Mouse (Mus musculus): Measurements from ENCODE around the gene Kdm2a. TPM values are rescaled to one million over a fixed set of nuclear protein-coding genes. Genes with fewer than 3 reads are reported as not detected.

Kdm2a gene
- total RNA-seq, 1 experiment: 45.6 TPM

GRCm38 (mm10) chr19:4298322-4299121, 99.6 kb downstream of the Kdm2a start:
- Histone ChIP-seq H3K9me3 (ENCODE audit: control insufficient read depth, insufficient read depth, low read depth, low read length) (no peaks in the 10 kb centered on the region), H3K27ac (ENCODE audit: insufficient read depth, low read depth, low read length, poor library complexity, severe bottlenecking) (no peak overlapping the region), H3K4me3 (ENCODE audit: insufficient read depth in 1 of 2, low read depth in 1 of 2, low read length in 2 of 2, poor library complexity in 1 of 2, severe bottlenecking in 1 of 2) (no peak overlapping the region), H3K36me3 (ENCODE audit: control insufficient read depth, insufficient read depth, low read length, poor library complexity, severe bottlenecking) (no peaks in the 10 kb centered on the region; the same call in 1 of the 2 replicates), H3K9ac (ENCODE audit: insufficient read depth, low read depth, low read length, poor library complexity, severe bottlenecking) (no peak overlapping the region), H3K4me1 (ENCODE audit: control insufficient read depth in 2 of 2, insufficient read depth in 2 of 2, low read length in 2 of 2, poor library complexity in 1 of 2) (peaks cover 10 to 42% of the 10 kb centered on the region in 2 experiments; a peak in 3 of 4 replicates)
- no peak for DNase-seq (ENCODE audit: low read depth, low spot score)
- TF ChIP-seq CHD2 (IDR thresholded peaks at IDR 0.05; ENCODE audit: low read depth, low read length) (no peak), MAFK (IDR thresholded peaks at IDR 0.05; ENCODE audit: insufficient read depth, low read depth, low read length) (no peak), HCFC1 (IDR thresholded peaks at IDR 0.05; ENCODE audit: borderline replicate concordance, insufficient read depth, low read length) (no peak)
- in situ Hi-C loops (cut with MboI; ENCODE audit: low sequenced_read_pairs in 2 of 2, unreplicated experiment in 2 of 2): no loop called here

GRCm38 (mm10) chr19:4297851-4298250, 100.2 kb downstream of the Kdm2a start:
- TF ChIP-seq MAFK (IDR thresholded peaks at IDR 0.05; ENCODE audit: insufficient read depth, low read depth, low read length) (no peak), HCFC1 (IDR thresholded peaks at IDR 0.05; ENCODE audit: borderline replicate concordance, insufficient read depth, low read length) (no peak), CHD2 (IDR thresholded peaks at IDR 0.05; ENCODE audit: low read depth, low read length) (no peak), ZC3H11A (IDR thresholded peaks at IDR 0.05; ENCODE audit: borderline replicate concordance, low read depth, low read length) (no peak), ZNF384 (IDR thresholded peaks at IDR 0.05; ENCODE audit: low read depth, low read length) (no peak)
- in situ Hi-C loops (cut with MboI; ENCODE audit: low sequenced_read_pairs in 2 of 2, unreplicated experiment in 2 of 2): no loop called here
- Histone ChIP-seq H3K27ac (ENCODE audit: insufficient read depth, low read depth, low read length, poor library complexity, severe bottlenecking) (no peak overlapping the region), H3K4me1 (ENCODE audit: control insufficient read depth in 2 of 2, insufficient read depth in 2 of 2, low read length in 2 of 2, poor library complexity in 1 of 2) (peaks cover 10 to 42% of the 10 kb centered on the region in 2 experiments; a peak in 3 of 4 replicates), H3K4me3 (ENCODE audit: insufficient read depth in 1 of 2, low read depth in 1 of 2, low read length in 2 of 2, poor library complexity in 1 of 2, severe bottlenecking in 1 of 2) (no peak overlapping the region), H3K9me3 (ENCODE audit: control insufficient read depth, insufficient read depth, low read depth, low read length) (no peaks in the 10 kb centered on the region), H3K36me3 (ENCODE audit: control insufficient read depth, insufficient read depth, low read length, poor library complexity, severe bottlenecking) (peaks cover 2% of the 10 kb centered on the region; the same call in 1 of the 2 replicates), H3K9ac (ENCODE audit: insufficient read depth, low read depth, low read length, poor library complexity, severe bottlenecking) (no peak overlapping the region)
- DNase-seq (ENCODE audit: low read depth, low spot score): no peak

- DNase-seq (ENCODE audit: low read depth, low spot score): no peak
- no peak overlapping the region for H3K27ac ChIP-seq (ENCODE audit: insufficient read depth, low read depth, low read length, poor library complexity, severe bottlenecking)
- no peak for TF ChIP-seq CHD2 (IDR thresholded peaks at IDR 0.05; ENCODE audit: low read depth, low read length)
- no peak overlapping the region for H3K4me3 ChIP-seq (ENCODE audit: insufficient read depth in 1 of 2, low read depth in 1 of 2, low read length in 2 of 2, poor library complexity in 1 of 2, severe bottlenecking in 1 of 2)
- no peak overlapping the region for H3K9ac ChIP-seq (ENCODE audit: insufficient read depth, low read depth, low read length, poor library complexity, severe bottlenecking)
- in situ Hi-C loops (cut with MboI; ENCODE audit: low sequenced_read_pairs in 2 of 2, unreplicated experiment in 2 of 2): no loop called here
- no peaks in the 10 kb centered on the region for H3K9me3 ChIP-seq (ENCODE audit: control insufficient read depth, insufficient read depth, low read depth, low read length)
- H3K4me1 ChIP-seq (ENCODE audit: control insufficient read depth in 2 of 2, insufficient read depth in 2 of 2, low read length in 2 of 2, poor library complexity in 1 of 2): peaks cover 10 to 33% of the 10 kb centered on the region in 2 experiments; a peak in 3 of 4 replicates
- H3K36me3 ChIP-seq (ENCODE audit: control insufficient read depth, insufficient read depth, low read length, poor library complexity, severe bottlenecking): peaks cover 13% of the 10 kb centered on the region; the same call in 1 of the 2 replicates
Observed at GRCm38 (mm10) chr19:4296611-4297010, 101.5 kb downstream of the Kdm2a start.

GRCm38 (mm10) chr19:4295391-4295790, 102.7 kb downstream of the Kdm2a start:
- Histone ChIP-seq H3K36me3 (ENCODE audit: control insufficient read depth, insufficient read depth, low read length, poor library complexity, severe bottlenecking) (peaks cover 25% of the 10 kb centered on the region), H3K4me1 (ENCODE audit: control insufficient read depth in 2 of 2, insufficient read depth in 2 of 2, low read length in 2 of 2, poor library complexity in 1 of 2) (peaks cover 7 to 23% of the 10 kb centered on the region in 2 experiments; a peak in 3 of 4 replicates), H3K4me3 (ENCODE audit: insufficient read depth in 1 of 2, low read depth in 1 of 2, low read length in 2 of 2, poor library complexity in 1 of 2, severe bottlenecking in 1 of 2) (no peak overlapping the region), H3K9me3 (ENCODE audit: control insufficient read depth, insufficient read depth, low read depth, low read length) (no peaks in the 10 kb centered on the region), H3K27ac (ENCODE audit: insufficient read depth, low read depth, low read length, poor library complexity, severe bottlenecking) (no peak overlapping the region), H3K9ac (ENCODE audit: insufficient read depth, low read depth, low read length, poor library complexity, severe bottlenecking) (no peak overlapping the region)
- DNase-seq (ENCODE audit: low read depth, low spot score): no peak
- no peak for TF ChIP-seq MAFK (IDR thresholded peaks at IDR 0.05; ENCODE audit: insufficient read depth, low read depth, low read length)
- in situ Hi-C loops (cut with MboI; ENCODE audit: low sequenced_read_pairs in 2 of 2, unreplicated experiment in 2 of 2): no loop called here
